Mouse (Mus musculus) liver, postnatal 0 days (tissue): ENCODE measurements around the gene Mx1.

Experiments used
- CTCF ChIP-seq: sonication (generic); IDR thresholded peaks from 2 replicates; pipeline ENCODE4 v1.5.1; 2016; ENCODE audit warnings: antibody characterized with exemption, low read depth
- EP300 ChIP-seq: IDR thresholded peaks from 2 replicates; pipeline ENCODE4 v1.6.1; 2016; ENCODE audit warnings: antibody characterized with exemption, low read depth, mild to moderate bottlenecking

GRCm38 (mm10) chr16:97467993-97468791 is 5.5 kb upstream of the Mx1 start:
- TF ChIP-seq CTCF = no peak
- no peak for TF ChIP-seq EP300
